Mouse (Mus musculus): ENCODE data around the gene Neil3. TPM values are rescaled to one million over a fixed set of nuclear protein-coding genes. Genes with fewer than 3 reads are reported as not detected.
A peak's percentile ranks its signal among the peaks of the same experiment; 100 is the strongest.
"Not testable (repeated sequence)": the region's sequence is repeated elsewhere in the genome, so short reads cannot be mapped to it uniquely, and the experiment has no call there.

Gene Neil3
- 10 to 100 TPM in 1 of 2 experiments, 1 to 10 TPM in 1; 9.4 to 12.4 TPM for polyA plus RNA-seq (2017; shearing (Covaris generic))

DNA sequence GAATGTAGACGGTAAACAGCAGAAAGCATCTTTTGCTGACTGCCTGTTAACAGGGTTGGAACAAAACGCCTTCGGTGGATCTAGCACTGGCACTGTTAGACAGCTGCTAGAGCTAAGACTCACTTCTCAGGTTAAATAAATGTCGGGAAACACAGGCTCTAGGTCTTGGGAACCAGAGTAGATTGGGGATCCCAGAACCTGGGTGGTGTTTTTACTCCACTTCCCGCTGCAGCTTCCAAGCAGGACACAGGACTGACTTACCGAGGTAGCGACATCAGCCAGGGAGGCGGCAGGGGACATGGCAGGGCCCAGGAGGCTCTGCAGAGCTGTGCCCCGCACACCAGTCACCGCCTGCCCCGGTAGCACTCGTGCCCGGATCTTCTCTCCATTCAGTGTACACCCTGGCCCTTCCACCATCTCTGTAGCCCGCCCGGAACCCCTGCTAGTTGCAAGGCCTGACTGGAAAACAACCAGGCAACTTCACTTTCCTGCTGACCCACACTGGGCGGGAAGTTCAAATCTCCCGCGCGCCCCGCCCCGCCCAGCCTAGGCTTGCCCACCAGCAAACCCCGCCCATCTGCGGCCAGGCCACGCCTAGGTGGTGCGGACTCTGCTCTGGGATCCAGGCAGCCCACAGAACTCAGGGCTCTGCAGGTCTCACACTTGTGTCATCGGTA, at the start of gene Neil3:
TSS of gene Neil3 (minus strand) at position 571 of the 677 bp plus-strand sequence.
- ATAC-seq, result peak; percentile 79

DNA sequence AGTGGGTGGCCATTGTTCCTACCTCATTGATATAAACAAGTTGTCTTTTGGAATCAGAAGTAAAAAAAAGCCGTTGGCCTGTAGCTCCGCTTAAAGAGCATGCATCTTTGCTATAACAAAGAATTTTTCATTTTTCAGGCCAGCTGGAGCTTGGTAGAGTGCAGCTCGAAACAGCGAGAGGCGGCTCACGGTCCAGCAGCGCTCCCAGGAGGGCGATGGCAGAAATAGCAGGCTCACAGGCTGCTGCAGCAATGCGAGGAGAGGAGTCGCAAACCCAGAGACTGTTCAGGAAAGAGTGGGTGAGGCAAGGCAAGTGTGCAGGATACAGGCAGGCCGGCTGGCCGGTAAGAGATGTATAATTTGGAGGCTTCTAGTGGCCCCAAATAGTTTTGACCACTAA, 42.0 kb upstream of the Neil3 start:
- ATAC-seq, result no peak

DNA sequence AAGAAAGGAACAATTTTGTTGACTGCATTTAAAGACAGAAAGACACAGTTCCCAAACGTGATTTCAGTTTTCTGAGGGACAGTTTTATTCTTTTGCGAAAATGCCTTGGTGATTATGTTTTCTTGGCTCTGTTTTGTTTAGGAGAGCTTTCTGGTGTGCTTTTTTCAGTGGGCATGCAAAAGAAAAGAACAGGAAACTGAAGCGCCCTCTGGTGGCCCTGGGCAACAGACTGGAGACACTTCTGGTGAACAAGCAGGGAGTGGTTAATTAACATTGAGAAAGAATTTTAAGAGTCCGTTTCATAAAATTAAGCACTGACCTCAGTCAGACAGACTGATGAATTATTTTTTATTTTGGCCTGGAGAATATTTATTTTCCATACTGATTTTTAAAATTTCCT, 25.1 kb upstream of the Neil3 start:
- peak; percentile 69 for ATAC-seq

DNA sequence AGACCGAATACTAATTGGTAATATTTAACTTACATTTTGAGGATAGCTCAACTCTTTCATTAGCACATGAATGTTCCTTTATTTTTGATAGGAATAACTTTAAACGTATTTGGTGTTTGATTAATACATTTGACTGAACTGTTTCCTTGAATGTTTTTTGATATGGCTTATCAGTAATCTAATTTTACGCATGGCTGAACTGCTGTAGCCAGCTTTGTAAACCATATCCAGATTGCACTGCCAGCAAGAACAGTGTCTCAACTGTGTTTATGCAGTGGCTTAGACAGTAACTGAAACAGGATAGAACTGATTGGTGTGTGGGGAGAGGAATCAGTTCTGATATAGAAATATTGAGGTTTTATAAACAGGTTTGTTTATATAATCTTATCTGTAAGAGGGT, 22.6 kb upstream of the Neil3 start:
- no peak for ATAC-seq

DNA sequence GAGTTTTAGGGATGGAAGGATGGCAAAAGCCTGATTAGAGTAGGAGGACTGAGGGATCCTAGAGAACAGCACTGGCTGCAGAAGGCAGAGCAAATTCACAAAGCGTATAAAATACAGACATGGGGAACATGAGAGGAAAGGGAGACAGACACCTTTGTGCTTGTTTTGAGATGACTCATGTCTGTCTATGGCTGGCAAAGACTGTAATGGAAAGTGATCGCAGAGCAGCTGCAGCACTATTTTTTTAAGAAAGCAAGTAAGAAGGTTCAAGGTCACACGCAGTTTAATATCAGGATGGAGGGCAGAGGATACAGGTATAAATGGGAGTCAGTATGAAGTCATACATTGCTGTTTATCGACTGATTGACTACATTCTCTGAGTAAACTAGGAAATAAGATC, 8.2 kb downstream of the Neil3 start:
- peak; percentile 71 for ATAC-seq

DNA sequence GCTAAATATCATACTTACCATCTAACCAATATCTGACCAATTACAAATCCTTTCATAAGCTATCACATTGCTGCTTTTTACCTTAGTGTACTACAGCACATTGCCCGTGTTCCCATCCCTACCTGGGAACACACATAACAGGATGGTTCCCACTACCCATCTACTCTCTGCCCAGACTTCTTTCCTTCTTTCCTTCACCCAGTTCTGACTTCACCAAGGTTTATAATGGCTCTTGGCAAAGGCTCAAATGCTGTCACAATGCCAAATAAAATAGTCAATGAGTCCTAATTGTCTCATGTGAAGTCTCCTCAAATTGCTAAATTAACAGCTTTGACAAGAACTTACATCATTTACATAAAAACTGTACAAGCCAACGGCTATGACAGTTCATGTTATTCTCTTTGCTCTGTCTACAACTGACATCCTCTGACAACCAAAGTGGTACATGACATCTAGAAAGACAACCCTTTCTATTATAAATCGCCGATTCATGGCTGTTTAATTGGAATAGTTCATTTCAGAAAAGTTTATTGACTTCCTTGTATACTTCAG, 9.9 kb downstream of the Neil3 start:
- ATAC-seq, result no peak

DNA sequence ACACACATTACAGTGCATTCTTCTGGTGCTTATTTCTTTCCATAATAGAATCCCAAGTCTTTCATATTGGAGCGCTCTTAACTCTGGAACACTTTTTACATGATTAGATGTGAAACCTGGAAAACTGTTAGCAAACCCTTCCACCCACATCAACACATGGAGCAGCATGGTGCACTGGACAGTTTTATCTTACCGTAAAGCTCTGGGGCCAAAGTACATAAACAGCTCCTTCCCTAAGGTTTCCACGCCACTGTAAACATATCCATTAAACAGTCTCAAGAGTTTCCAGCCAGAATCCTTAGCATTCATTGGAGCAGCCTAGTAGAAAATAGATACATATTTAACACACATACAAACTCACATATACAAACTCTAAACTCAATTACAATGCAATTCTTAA, 15.4 kb downstream of the Neil3 start:
- ATAC-seq, result no peak

DNA sequence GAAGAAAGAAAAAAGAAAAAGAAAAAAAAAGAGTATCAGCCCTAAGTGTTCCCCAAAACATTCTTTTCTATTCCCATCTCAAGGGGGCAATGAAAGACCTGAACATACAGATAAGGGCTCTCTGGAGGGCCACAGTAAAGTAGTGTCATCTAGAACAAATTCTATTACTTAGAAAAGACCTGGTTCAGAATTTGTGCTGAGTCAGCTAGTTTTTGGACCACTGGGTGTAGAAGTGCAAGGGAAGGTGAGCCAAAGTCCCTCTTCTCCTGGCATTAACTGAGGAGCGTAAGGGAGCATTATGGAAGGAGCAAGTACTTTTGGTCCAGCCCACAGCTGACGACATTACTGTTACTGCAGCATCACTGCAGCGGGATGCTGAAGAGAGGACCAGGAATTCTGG, 19.7 kb downstream of the Neil3 start:
- ATAC-seq, result no peak

DNA sequence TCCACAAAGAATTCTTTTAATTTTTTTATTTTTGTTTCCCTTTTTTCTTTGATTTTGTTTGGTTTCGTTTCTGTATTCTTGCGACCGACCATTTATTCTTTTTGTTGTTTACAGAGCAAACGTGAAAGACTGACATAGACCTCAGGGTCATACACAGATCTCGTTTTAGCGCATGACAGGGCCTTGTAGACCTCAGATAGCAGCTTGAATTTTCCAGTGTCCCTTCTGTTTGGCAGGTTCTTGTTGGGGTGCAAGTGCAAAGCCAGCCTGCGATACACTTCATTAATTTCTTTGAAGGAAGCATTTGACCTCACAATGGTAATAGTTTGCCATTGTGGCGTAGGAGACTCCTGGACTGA, 24.6 kb downstream of the Neil3 start:
- no peak for ATAC-seq

DNA sequence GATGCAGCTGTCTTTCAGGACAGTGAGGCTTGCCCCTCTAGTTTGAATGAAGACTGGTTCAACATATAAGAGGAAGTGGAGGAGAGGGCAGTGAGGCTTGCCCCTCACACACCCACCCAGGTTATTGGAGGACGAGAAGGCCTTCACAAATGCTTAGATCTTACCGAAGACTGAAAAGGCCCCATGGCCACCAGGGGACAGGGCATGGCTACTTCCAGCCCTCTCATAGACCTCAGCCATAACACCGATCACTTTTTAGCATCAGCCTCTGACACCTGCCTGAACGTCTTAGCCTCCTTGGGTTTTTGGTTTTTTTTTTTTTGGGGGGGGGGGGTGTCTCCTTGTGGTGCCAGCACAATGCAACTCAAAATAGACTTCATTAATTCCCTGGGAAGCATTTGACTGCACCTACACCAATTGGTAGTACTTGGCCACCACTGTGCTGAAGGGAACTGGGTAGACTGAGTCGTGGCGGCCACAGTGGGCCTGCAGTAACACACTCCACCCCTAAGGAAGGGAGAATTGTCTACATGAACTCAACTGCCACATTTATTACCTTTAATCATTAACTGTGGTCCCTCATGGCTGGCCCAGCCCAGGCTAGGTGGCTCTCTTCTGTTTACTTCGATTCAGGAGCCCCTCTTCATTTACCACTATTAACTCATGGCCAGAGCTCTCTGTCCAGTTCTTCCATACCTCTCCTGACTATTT, 25.1 kb downstream of the Neil3 start:
- ATAC-seq, result no peak

DNA sequence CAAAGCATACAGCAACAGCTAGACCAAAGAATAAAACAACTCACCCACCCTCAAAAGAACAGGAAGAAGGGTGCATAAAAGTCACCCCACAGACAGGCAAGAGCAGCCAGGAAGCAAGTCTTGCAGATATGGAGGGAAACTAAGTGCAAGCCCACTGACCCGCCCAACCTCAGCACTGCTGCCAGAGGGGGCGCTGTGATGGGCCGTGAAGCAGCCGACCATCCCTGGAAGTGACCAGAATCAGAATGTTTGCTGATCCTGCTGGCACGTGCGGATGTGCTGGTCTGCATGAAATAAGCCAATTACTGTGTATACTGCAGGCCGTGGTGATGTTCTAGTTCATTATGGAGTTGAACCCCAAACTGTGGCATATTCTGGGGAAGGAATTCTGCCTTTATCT, 26.6 kb downstream of the Neil3 start:
- ATAC-seq, result peak; percentile 10

DNA sequence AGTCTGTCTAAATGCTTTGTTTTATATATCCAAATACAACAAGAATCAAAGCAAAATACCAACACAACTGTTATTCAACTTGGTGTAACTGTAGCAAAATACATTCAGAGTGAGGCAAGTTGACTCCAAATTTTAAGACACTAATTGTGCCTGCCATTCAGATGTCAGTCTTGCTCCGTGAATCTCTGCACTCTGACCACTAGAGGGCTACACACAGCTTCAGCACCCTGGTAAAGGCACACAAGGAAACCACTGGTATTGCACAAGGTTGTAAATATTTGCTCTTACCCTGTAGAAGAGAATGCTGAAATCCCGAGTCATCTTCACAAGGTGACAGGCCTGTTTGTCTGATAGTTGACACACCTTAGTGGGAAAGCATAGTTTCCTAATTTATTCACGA, 31.8 kb downstream of the Neil3 start:
- ATAC-seq, result peak; percentile 99

DNA sequence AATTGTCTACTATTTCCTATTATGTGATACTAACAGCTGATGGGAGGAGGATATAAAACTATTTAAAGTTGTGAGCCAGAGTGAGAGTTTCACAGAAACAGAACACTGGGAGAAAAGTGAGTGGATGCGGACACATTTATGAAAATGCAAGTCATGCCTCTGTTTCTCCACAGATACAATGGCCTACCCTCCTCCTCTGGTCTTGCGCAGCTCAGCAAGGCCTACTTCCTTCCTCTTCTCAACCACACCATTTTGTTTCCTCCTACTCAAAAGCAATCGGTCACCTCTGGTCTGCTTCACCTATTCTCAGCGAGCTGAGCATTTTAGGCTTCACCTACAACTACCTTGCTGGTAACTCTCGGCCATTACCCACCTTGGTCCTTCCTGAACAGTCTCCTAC, 34.0 kb downstream of the Neil3 start:
- no peak for ATAC-seq

DNA sequence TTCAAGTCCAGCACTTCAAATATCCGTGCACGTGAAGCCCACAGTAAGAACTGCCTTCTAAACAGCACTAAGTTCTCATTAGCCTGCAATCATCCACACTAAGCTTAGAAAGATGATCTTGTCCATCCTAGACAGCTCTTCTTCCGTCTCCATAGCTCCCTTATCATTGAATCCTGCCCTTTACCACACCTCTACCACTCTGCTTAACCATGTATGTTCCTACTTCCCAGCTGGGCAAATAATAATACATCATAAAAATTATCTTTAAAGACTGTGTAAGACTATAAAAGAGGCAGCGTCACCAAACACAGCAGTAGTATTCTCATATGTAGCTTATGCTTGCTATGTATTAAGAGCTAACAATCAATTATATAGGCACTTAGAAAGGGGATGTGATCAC, 35.2 kb downstream of the Neil3 start:
- no peak for ATAC-seq

DNA sequence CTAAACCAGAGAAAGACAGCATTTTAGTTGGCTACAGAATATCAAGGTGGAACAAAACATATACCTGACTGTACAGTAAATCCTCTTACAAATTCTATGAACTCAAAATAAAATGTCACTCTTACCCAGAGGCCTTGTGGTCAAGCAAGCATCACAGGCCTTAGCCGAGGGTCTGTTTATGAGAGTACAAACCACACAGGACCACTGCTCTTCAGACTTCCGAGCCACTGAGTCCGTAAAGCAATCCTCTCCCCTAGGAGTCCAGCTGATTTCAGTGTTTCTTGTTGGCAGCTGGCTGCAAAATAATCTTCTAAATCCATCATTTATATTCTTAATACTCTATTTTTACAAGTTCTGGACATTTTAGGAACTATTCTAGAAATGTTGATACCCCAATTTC, 38.0 kb downstream of the Neil3 start:
- ATAC-seq, result no peak

DNA sequence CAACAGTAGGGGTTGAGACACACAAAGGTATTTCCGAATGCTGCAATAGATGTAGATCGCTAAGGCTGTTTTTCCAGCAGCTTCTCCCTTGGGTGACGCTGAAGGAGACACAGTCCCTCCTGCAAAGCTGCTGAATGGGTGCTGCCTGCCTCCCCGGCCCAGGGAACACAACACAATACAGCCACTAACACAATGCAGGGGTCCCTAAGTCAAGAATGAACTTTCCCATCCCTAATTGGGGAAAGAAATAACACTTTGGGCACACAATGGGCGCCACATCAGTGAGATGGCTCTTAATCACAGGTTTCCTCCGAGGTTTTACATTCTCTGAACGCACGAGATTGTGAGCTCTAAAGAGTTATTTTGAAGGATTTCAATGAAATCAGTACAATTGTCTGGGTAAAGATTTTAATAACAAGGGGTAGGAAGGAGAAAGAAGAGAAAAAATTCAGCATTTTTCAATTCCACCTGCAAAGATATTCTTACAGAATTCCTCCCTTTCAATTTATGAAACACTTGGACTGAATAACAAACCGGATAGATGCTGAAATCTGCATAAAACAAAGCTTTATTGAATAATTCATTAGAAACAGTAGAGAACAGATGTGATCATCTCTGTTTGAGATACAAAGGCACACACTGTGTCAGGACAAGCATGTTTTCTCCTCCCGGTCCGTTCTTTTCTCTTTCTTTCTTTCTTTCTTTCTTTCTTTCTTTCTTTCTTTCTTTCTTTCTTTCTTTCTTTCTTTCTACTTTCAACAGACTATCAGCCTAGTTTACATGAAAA, 38.6 kb downstream of the Neil3 start:
- ATAC-seq, result no peak

DNA sequence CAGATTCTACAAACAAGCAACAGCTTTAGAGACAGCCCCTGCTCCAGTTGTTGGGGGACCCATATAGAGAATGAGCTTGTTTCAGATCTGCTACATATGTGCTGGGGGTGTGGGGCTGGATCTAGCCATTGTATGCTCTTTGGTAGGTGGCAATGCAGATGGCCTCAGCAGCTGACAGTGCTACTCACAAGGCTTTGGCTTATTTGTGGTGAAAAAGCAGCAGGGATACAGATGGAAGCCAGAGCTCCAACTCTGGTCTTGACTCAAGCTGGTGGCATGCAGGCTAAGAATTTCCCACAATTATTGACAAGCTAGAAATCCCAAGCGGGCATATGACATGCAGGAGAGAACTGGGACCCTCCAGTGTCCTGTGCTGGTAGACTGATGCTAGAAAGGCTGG, 40.8 kb downstream of the Neil3 start:
- ATAC-seq, result no peak

DNA sequence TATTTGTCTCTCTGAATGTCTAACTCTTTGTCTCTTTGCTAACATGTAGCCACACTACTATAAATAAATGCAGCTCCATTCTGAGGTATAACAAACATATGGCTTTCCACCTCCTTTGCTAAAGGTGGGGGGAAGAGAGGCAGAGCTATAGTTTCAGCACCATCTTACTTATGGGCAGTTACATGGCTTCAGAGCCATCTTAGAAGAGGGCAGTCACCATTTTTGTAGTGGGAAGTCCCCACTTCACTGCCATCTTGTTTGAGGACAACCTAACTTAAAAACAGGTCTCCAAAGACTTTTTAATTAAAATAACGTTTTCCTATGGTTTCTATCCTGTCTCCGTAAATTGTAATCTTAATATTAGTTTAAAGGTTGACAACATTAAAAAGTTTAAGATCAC, 47.1 kb downstream of the Neil3 start:
- ATAC-seq, result no peak

DNA sequence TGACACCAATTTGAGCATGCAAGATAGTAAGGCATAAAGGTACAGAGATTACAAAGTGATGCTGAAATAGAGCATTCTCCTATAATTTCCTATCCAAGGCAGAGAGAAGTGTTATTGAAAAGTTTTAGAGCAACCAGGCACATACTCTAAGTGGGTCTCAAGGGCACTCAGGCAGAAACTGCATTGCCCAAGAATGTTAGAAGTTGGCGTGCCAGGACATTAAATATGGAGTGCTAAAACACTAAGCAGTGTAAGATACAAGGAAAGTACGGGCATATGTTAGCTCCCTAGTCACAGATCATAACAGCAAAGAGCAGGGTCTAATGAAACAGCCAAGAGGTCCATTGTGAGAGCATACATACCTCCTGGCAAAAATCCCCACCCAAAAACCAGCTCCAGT, 65.3 kb downstream of the Neil3 start:
- no peak for ATAC-seq

DNA sequence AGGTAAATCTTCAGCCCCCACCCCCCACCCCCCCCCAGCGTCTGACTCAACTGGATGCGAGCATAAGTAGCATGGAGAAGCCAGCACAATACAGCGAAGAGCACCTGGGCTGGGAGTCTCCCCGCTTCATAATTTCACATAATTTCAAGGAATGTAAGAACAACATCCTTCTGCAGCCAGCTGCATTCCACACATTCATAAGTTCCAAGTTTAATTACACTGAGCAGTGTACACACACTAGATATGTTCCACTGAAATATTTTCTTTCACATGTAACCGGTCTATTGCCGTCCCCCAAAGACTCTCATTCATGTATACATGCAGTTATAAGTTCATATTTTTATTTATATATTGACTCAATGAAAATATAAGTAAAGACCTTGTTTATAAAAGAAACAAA, 72.6 kb downstream of the Neil3 start:
- ATAC-seq, result no peak

DNA sequence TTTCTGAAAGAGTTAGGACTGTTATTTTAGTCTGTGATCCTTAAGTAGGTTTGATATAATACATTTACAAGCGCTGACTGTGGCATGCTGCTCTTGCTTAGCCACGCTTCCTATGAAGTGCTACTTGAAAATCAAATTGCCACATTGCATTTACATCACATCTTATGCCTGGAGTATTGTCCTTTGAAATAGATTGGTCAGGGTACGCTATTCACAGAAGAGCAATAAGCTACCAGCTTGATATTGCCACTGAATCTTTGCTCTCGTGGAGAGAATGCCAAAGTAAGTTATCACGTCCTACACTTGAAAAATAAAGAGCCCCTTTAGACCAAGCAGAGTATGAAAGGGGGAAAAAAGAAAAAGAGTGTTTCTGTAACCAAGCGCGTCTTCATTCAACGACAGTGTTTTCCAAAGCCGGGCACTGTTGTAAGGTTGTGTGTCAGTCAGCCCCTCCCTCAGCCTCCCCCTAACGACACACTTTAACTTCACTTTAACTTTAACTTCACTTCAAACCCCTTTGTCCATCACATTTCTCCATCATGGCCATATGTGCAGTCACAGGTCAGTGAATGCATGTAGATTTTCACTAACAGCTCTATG, 76.3 kb downstream of the Neil3 start:
- ATAC-seq, result no peak

DNA sequence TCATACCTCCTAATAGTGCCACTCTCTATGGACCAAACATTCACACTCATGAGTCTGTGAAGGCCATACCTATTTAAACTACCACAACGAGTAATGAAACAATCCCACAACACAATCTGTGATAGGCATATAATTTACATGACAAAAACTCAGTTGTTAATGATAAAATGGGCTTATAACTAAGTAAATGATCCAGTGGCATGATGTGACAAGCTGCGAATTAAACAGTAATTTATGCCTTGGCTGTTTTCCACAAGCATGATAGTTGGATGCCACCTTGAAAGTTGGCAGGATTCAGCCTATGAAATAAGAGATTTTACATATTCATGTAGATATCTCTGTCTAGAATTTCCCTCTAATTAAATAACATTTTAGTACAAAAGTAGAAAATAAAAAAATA, 99.3 kb downstream of the Neil3 start:
- no peak for ATAC-seq

DNA sequence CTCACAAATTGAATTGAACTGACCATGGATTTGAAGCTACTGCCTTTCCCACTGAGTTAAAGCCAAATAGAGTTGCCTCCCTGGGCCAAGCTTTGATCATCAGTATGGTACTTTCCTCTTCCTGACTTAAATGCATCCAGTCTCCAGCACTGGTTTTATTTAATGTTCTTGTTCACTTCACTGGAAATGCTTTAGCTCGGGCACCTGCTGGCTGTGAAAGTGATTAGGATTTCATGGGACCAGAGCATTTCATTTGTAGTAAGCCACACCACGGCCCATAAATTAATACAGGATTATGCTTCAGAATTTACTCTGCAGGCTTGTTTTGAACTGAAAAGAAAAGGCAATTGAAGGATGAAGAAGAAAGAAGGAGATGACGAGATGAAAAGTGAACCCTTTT, 100.8 kb downstream of the Neil3 start:
- not testable (repeated sequence) for ATAC-seq

Measured in activated CD4-positive, CD25-positive, alpha-beta regulatory T cell, adult 4 months (primary cell).